Mouse (Mus musculus) heart, embryonic 10.5 days (tissue): ENCODE data around the gene Ubiad1. TPM values are rescaled to one million over a fixed set of nuclear protein-coding genes. Genes with fewer than 3 reads are reported as not detected.

Experiments
- DNase-seq: peaks from one replicate; pipeline ENCODE4 v3.0.0-alpha.2; 2017; ENCODE audit warnings: low spot score
- H3K27ac ChIP-seq: fragments of 300-500 bp; sonication (generic); 2 replicates; pipeline ENCODE4 v1.5.1; 2016; ENCODE audit warnings: mild to moderate bottlenecking
- H3K27me3 ChIP-seq: fragments of 300-500 bp; sonication (generic); 2 replicates; pipeline ENCODE4 v1.6.1; 2016; ENCODE audit warnings: mild to moderate bottlenecking; ENCODE audit not compliant: poor library complexity, insufficient read depth, severe bottlenecking
- H3K36me3 ChIP-seq: fragments of 300-500 bp; sonication (generic); 2 replicates; pipeline ENCODE4 v1.6.1; 2016; ENCODE audit warnings: mild to moderate bottlenecking, moderate library complexity
- H3K4me1 ChIP-seq: fragments of 300-500 bp; sonication (generic); 2 replicates; pipeline ENCODE4 v1.6.1; 2016; ENCODE audit warnings: mild to moderate bottlenecking
- H3K4me3 ChIP-seq: fragments of 300-500 bp; sonication (generic); 2 replicates; pipeline ENCODE4 v1.5.1; 2016; ENCODE audit warnings: mild to moderate bottlenecking, moderate library complexity
- H3K9me3 ChIP-seq: fragments of 300-500 bp; sonication (generic); 2 replicates; pipeline ENCODE4 v1.6.1; 2016; ENCODE audit warnings: mild to moderate bottlenecking, moderate library complexity
- WGBS: fragments of 180-500 bp; shearing (Covaris S2); methylation state at CpG from one replicate; pipeline ENCODE4 v1.1.7; 2016; 5-methylcytosine and 5-hydroxymethylcytosine counted together
- polyA plus RNA-seq: library from polyadenylated mRNA; unstranded; fragments of >200 nt; fragmentation: Nextera tagmentation; extraction: Ambion mirVana; gene quantifications from 2 replicates; pipeline ENCODE4 v1.2.1, GENCODE M21; 2016

Gene Ubiad1
- polyA plus RNA-seq, 1 experiment from 2014 or later: 26.9 TPM

- H3K4me3 ChIP-seq: no peak overlapping the region
- H3K27me3 ChIP-seq: peaks cover 26% of the 10 kb centered on the region
- WGBS: 64% methylated on average over 21 of the region's 21 CpGs
- DNase-seq: no peak
- H3K36me3 ChIP-seq: no peaks in the 10 kb centered on the region
- peaks cover 3% of the 10 kb centered on the region; the same call in 1 of the 2 replicates for H3K4me1 ChIP-seq
- no peak overlapping the region for H3K27ac ChIP-seq
- H3K9me3 ChIP-seq: no peaks in the 10 kb centered on the region
Observed at GRCm38 (mm10) chr4:148391714-148392310, 52.8 kb downstream of the Ubiad1 start.

GRCm38 (mm10) chr4:148389635-148390034 lies 54.9 kb downstream of the Ubiad1 start:
- H3K27ac ChIP-seq: no peak overlapping the region
- DNase-seq: no peak
- peaks cover 3% of the 10 kb centered on the region; the same call in 1 of the 2 replicates for H3K4me1 ChIP-seq
- no peak overlapping the region for H3K4me3 ChIP-seq
- peaks cover 34% of the 10 kb centered on the region for H3K27me3 ChIP-seq
- H3K36me3 ChIP-seq: no peaks in the 10 kb centered on the region
- H3K9me3 ChIP-seq: no peaks in the 10 kb centered on the region
- WGBS: 64% methylated on average over 7 of the region's 7 CpGs

GRCm38 (mm10) chr4:148389047-148389446 lies 55.5 kb downstream of the Ubiad1 start:
- Histone ChIP-seq H3K4me3 (no peak overlapping the region), H3K4me1 (peaks cover 3% of the 10 kb centered on the region; the same call in 1 of the 2 replicates), H3K9me3 (no peaks in the 10 kb centered on the region), H3K36me3 (no peaks in the 10 kb centered on the region), H3K27me3 (peaks cover 30% of the 10 kb centered on the region), H3K27ac (no peak overlapping the region)
- DNase-seq: no peak
- 58% methylated on average over 6 of the region's 6 CpGs for WGBS

GRCm38 (mm10) chr4:148385269-148385668 lies 59.3 kb downstream of the Ubiad1 start:
- no peaks in the 10 kb centered on the region for H3K9me3 ChIP-seq
- WGBS: 76% methylated on average over 7 of the region's 7 CpGs
- H3K27ac ChIP-seq: no peak overlapping the region
- H3K27me3 ChIP-seq: peaks cover 10% of the 10 kb centered on the region; the same call in 1 of the 2 replicates
- no peak overlapping the region for H3K4me3 ChIP-seq
- no peaks in the 10 kb centered on the region for H3K36me3 ChIP-seq
- H3K4me1 ChIP-seq: no peaks in the 10 kb centered on the region
- no peak for DNase-seq

Other genes starting within 250 kb of the Ubiad1 start
- 0.04 TPM in 2 replicates for gene Disp3, start 156.8 kb downstream of the Ubiad1 start, polyA plus RNA-seq
- 17.3 and 19.9 TPM in 2 replicates for gene Mtor, start 3.8 kb upstream of the Ubiad1 start, polyA plus RNA-seq
- gene Angptl7, start 55.7 kb upstream of the Ubiad1 start, polyA plus RNA-seq: 2.8 and 4.3 TPM in 2 replicates
- gene Exosc10, start 113.7 kb upstream of the Ubiad1 start, polyA plus RNA-seq: 82.7 and 90.1 TPM in 2 replicates
- gene Srm, start 146.7 kb upstream of the Ubiad1 start, polyA plus RNA-seq: 197 and 306 TPM in 2 replicates
- gene Masp2, start 157.8 kb upstream of the Ubiad1 start, polyA plus RNA-seq: 0.27 and 0.82 TPM in 2 replicates
- 238 and 301 TPM in 2 replicates for gene Tardbp, start 182.2 kb upstream of the Ubiad1 start, polyA plus RNA-seq
- not detected in 2 replicates for gene Gm572, start 198.5 kb upstream of the Ubiad1 start, polyA plus RNA-seq